Mouse (Mus musculus): Measurements from ENCODE around the gene Spp1.

GRCm38 (mm10) chr5:104470981-104471391 is 36.1 kb downstream of the Spp1 start:
- TF ChIP-seq CTCF (IDR thresholded peaks at IDR 0.05; ENCODE audit: extremely low read depth, insufficient read depth, low read length) (no peak), POLR2A (IDR thresholded peaks at IDR 0.05; ENCODE audit: extremely low read depth, insufficient read depth, low read length) (no peak)

All from cortical plate, adult 2 months (tissue).